Mouse (Mus musculus): ENCODE results near the gene Dusp18. TPM values are rescaled to one million over a fixed set of nuclear protein-coding genes. Genes with fewer than 3 reads are reported as not detected.

Dusp18 gene
- polyA plus RNA-seq, 1 experiment from 2014 or later = 30.5 TPM

Other genes starting within 250 kb of the Dusp18 start
- gene Morc2a, start 246.0 kb upstream of the Dusp18 start, polyA plus RNA-seq (2015; fragmentation: Nextera tagmentation; extraction: Ambion mirVana) = 25.9 and 31.0 TPM in 2 replicates
- 34.8 and 36.2 TPM in 2 replicates for gene Osbp2, start 31.3 kb upstream of the Dusp18 start, polyA plus RNA-seq (2015; fragmentation: Nextera tagmentation; extraction: Ambion mirVana)
- 0.62 and 0.88 TPM in 2 replicates for gene 4921536K21Rik, start 142 bp upstream of the Dusp18 start, polyA plus RNA-seq (2015; fragmentation: Nextera tagmentation; extraction: Ambion mirVana)
- gene Slc35e4, start 19.4 kb downstream of the Dusp18 start, polyA plus RNA-seq (2015; fragmentation: Nextera tagmentation; extraction: Ambion mirVana) = 20.5 and 22.2 TPM in 2 replicates
- gene Tcn2, start 36.9 kb downstream of the Dusp18 start, polyA plus RNA-seq (2015; fragmentation: Nextera tagmentation; extraction: Ambion mirVana) = 29.9 and 30.8 TPM in 2 replicates
- 52.4 and 55.3 TPM in 2 replicates for gene Pes1, start 68.7 kb downstream of the Dusp18 start, polyA plus RNA-seq (2015; fragmentation: Nextera tagmentation; extraction: Ambion mirVana)
- not detected in 2 replicates for gene 4930556J24Rik, start 81.5 kb downstream of the Dusp18 start, polyA plus RNA-seq (2015; fragmentation: Nextera tagmentation; extraction: Ambion mirVana)
- gene Gal3st1, start 88.4 kb downstream of the Dusp18 start, polyA plus RNA-seq (2015; fragmentation: Nextera tagmentation; extraction: Ambion mirVana) = 11.3 and 11.6 TPM in 2 replicates
- gene Sec14l4, start 136.2 kb downstream of the Dusp18 start, polyA plus RNA-seq (2015; fragmentation: Nextera tagmentation; extraction: Ambion mirVana) = not detected in 2 replicates
- 0.76 and 1.2 TPM in 2 replicates for gene Sec14l3, start 169.6 kb downstream of the Dusp18 start, polyA plus RNA-seq (2015; fragmentation: Nextera tagmentation; extraction: Ambion mirVana)
- gene Mtfp1, start 200.2 kb downstream of the Dusp18 start, polyA plus RNA-seq (2015; fragmentation: Nextera tagmentation; extraction: Ambion mirVana) = 14.6 and 15.7 TPM in 2 replicates
- gene Sec14l2, start 228.2 kb downstream of the Dusp18 start, polyA plus RNA-seq (2015; fragmentation: Nextera tagmentation; extraction: Ambion mirVana) = 6.6 and 7.0 TPM in 2 replicates
- 50.0 and 52.4 TPM in 2 replicates for gene Rnf215, start 240.0 kb downstream of the Dusp18 start, polyA plus RNA-seq (2015; fragmentation: Nextera tagmentation; extraction: Ambion mirVana)